Mouse (Mus musculus) neural tube, embryonic 14.5 days (tissue): ENCODE measurements at regions not wholly inside any gene's neighbourhood (a gene's known extent, or its start where the extent isn't known, plus 50 kb on each side); places are given as distances from the start of the nearest gene placed in this dataset.

Experiments
- ATAC-seq: fragments of 200-750 bp; cut with Nextera tagmentation; 2 replicates; pipeline ENCODE4 v1.8.0; 2017; ENCODE audit warnings: low read depth, mild to moderate bottlenecking, moderate TSS enrichment, moderate library complexity
- H3K27ac ChIP-seq: fragments of 300-500 bp; sonication (generic); 2 replicates; pipeline ENCODE4 v1.5.1; 2014; ENCODE audit warnings: low read depth, mild to moderate bottlenecking, control low read depth, low read length, moderate library complexity, mixed read lengths
- H3K27me3 ChIP-seq: fragments of 300-500 bp; sonication (generic); 2 replicates; pipeline ENCODE4 v1.6.1; 2014; ENCODE audit warnings: low read length; ENCODE audit not compliant: control insufficient read depth, insufficient read depth
- H3K36me3 ChIP-seq: fragments of 300-500 bp; sonication (generic); 2 replicates; pipeline ENCODE4 v1.6.1; 2014; ENCODE audit warnings: low read length, mixed read lengths; ENCODE audit not compliant: control insufficient read depth, insufficient read depth
- H3K4me1 ChIP-seq: fragments of 300-500 bp; sonication (generic); 2 replicates; pipeline ENCODE4 v1.6.1; 2014; ENCODE audit warnings: low read length; ENCODE audit not compliant: control insufficient read depth, insufficient read depth
- H3K4me2 ChIP-seq: fragments of 300-500 bp; sonication (generic); 2 replicates; pipeline ENCODE4 v1.6.1; 2014; ENCODE audit warnings: mild to moderate bottlenecking, low read depth, low read length, control low read depth
- H3K4me3 ChIP-seq: fragments of 300-500 bp; sonication (generic); 2 replicates; pipeline ENCODE4 v1.5.1; 2014; ENCODE audit warnings: low read depth, low read length, control low read depth, mixed read lengths
- H3K9ac ChIP-seq: fragments of 300-500 bp; sonication (generic); replicated peaks from 2 replicates; pipeline ENCODE4 v1.6.1; 2014; ENCODE audit warnings: low read depth, mild to moderate bottlenecking, control low read depth, low read length, mixed read lengths
- H3K9me3 ChIP-seq: fragments of 300-500 bp; sonication (generic); 2 replicates; pipeline ENCODE4 v1.6.1; 2016; ENCODE audit warnings: low read length; ENCODE audit not compliant: control insufficient read depth
- WGBS: fragments of 180-500 bp; shearing (Covaris S2); extraction: QIAGEN DNeasy Blood & Tissue Kit; methylation state at CpG from one replicate; pipeline ENCODE4 v1.1.7; 2014; 5-methylcytosine and 5-hydroxymethylcytosine counted together

DNA sequence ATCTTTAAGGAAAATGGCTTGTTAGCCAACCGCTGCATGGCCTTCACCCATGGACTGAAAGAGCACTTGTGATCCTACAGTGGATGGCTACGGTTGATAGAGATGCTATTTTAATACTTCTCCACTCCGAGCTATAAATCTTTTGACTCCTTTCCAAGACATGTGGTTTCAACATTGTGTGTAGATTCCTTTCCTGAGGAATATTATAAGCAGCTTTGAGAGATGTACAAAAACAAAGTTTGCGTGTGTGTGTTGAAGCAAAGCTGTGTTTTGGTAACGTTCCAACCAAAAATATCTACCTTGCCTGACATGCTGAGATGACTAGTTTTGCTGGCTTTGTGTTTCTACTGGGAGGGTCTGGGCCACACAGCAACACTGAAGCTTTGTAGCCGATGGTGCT, 83.0 kb downstream of the Zbtb18 start:
- no peak for ATAC-seq
- Histone ChIP-seq H3K4me2 (no peak overlapping the region), H3K27me3 (no peaks in the 10 kb centered on the region), H3K27ac (no peak overlapping the region), H3K4me3 (no peak overlapping the region), H3K4me1 (no peaks in the 10 kb centered on the region), H3K36me3 (no peaks in the 10 kb centered on the region), H3K9me3 (no peaks in the 10 kb centered on the region), H3K9ac (no peak overlapping the region)
- WGBS, result 83% methylated on average over 6 of the region's 6 CpGs

DNA sequence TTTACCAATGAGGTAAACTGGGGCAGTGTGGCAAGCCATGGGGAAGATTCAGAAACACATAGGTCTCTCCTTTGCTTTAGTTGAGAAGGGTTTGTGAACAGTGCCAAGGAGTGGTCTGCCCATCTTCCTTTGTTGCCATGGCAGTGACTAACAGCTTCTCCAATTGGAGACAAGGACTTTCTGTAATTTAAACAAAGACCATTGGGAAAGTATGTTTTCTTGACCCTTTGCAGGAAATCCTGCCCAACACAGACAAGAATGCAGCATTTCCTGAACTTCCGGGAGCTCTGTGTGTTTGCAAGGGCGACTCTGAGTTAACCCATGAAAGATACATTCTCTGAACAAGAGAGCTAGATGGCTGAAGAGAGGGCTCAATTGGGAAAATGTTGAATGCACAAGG, 89.6 kb downstream of the Zbtb18 start:
- no peaks in the 10 kb centered on the region for H3K27me3 ChIP-seq
- H3K27ac ChIP-seq, result no peak overlapping the region
- ATAC-seq, result no peak
- no peak overlapping the region for H3K9ac ChIP-seq
- no peaks in the 10 kb centered on the region for H3K9me3 ChIP-seq
- no peak overlapping the region for H3K4me2 ChIP-seq
- 76% methylated on average over 2 of the region's 2 CpGs for WGBS
- no peaks in the 10 kb centered on the region for H3K4me1 ChIP-seq
- H3K4me3 ChIP-seq, result no peak overlapping the region
- no peaks in the 10 kb centered on the region for H3K36me3 ChIP-seq

- Histone ChIP-seq H3K27ac (no peak overlapping the region), H3K9me3 (no peaks in the 10 kb centered on the region), H3K27me3 (no peaks in the 10 kb centered on the region), H3K4me2 (no peak overlapping the region), H3K9ac (no peak overlapping the region), H3K4me1 (no peaks in the 10 kb centered on the region), H3K36me3 (no peaks in the 10 kb centered on the region), H3K4me3 (no peak overlapping the region)
- no peak for ATAC-seq
- WGBS, result 83% methylated on average over 2 of the region's 2 CpGs
Observed at GRCm38 (mm10) chr1:177532656-177533055, 90.5 kb downstream of the Zbtb18 start.

DNA sequence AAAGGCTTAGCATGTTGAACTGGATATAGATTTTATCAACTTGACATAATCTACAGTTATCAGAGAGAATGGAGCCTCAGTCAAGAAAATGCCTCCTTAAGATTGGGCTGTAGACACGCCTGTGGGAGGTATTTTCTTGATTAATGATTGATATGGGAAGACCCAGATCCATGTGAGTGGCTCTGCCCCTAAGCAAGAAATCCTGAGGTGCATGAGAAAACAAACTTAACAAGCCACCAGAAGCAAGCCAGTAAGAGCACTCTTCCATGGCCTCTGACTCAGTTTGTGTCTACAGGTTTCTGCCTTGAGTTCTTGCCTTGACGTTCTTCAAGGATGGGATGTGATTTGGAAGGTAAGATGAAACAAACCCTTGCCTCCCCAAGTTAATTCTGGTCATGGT, 91.2 kb downstream of the Zbtb18 start:
- no peaks in the 10 kb centered on the region for H3K36me3 ChIP-seq
- ATAC-seq, result no peak
- H3K4me1 ChIP-seq, result no peaks in the 10 kb centered on the region
- H3K4me3 ChIP-seq, result no peak overlapping the region
- H3K9ac ChIP-seq, result no peak overlapping the region
- H3K27ac ChIP-seq, result no peak overlapping the region
- no peaks in the 10 kb centered on the region for H3K27me3 ChIP-seq
- H3K9me3 ChIP-seq, result no peaks in the 10 kb centered on the region
- no peak overlapping the region for H3K4me2 ChIP-seq
- 80% methylated on average over 2 of the region's 2 CpGs for WGBS

GRCm38 (mm10) chr1:177545031-177545735, 103.0 kb downstream of the Zbtb18 start:
- WGBS, result 88% methylated on average over 15 of the region's 15 CpGs
- no peak for ATAC-seq
- no peak overlapping the region for H3K9ac ChIP-seq

DNA sequence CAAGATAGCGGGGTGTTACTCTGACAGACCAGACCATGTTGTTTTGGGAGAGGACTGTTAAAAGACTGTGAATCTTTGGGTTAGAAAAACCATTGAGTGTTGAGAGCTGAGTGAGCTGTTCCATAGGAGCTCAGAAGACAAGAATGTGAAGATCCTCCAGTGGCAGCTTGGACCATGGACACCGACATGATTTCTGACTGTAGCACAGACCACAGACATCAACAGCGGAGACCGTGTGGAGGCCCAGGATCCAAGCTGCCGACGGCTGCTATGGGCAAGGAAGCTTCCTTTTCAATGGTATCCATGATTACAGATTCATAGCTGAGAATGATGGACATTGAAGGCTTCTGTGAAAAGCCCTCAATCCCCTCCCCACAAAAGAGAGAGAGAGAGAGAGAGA, 105.6 kb downstream of the Zbtb18 start:
- Histone ChIP-seq H3K4me1 (no peaks in the 10 kb centered on the region), H3K9me3 (no peaks in the 10 kb centered on the region), H3K4me3 (no peak overlapping the region), H3K27ac (no peak overlapping the region), H3K36me3 (no peaks in the 10 kb centered on the region), H3K4me2 (no peak overlapping the region), H3K27me3 (no peaks in the 10 kb centered on the region), H3K9ac (no peak overlapping the region)
- no peak for ATAC-seq
- 90% methylated on average over 6 of the region's 6 CpGs for WGBS

More at GRCm38 (mm10) chr1:177545031-177545735, 103.0 kb downstream of the Zbtb18 start:
- no peaks in the 10 kb centered on the region for H3K27me3 ChIP-seq
- H3K4me3 ChIP-seq, result no peak overlapping the region
- H3K27ac ChIP-seq, result no peak overlapping the region
- no peaks in the 10 kb centered on the region for H3K9me3 ChIP-seq
- no peaks in the 10 kb centered on the region for H3K4me1 ChIP-seq
- no peak overlapping the region for H3K4me2 ChIP-seq
- no peaks in the 10 kb centered on the region for H3K36me3 ChIP-seq

DNA sequence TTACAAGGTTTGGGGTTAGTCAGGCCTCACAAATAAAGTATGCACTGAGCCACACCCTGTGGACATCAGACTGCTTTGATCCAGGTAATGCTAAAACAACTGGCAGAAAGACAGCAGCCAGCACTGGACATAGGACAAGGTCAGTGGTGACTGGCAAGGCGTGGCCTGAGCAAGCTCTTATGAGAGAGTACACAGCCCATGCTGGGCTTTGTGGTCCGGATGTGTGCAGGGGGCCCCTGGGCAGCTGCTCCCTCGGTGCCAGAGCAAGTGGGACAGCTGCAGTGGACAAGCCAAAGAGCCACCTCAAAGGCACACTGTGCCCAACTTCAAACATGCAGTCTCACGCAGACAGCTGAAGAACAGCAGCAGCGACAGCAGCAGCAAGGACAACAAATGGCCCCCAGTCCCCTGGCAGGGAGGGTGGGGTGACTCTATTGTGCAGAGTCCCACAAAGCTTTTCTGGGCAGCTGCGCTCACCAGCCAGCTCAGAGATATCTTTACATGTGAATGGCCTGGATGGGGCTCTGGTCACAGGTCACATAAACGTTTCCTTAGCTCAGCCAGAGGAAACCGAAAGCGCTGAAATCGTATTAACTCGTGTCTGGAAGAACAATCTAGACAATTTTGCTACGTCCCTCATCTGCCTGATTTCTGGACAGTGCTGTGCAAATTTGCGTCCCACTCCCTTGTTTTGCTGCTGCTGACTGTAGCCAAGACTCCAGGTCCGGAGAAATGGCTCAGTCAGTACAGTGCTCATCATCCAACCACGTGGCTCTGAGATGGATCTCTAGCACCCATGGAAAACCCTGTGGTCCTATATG, 113.5 kb downstream of the Zbtb18 start:
- no peaks in the 10 kb centered on the region for H3K27me3 ChIP-seq
- 0 out of 2 replicates have a peak, but pooled peaks cover 4% of the 10 kb centered on the region for H3K4me1 ChIP-seq
- ATAC-seq, result peak; percentile 77
- H3K9me3 ChIP-seq, result no peaks in the 10 kb centered on the region
- H3K36me3 ChIP-seq, result no peaks in the 10 kb centered on the region
- H3K4me3 ChIP-seq, result no peak overlapping the region
- H3K27ac ChIP-seq, result no peak overlapping the region
- 8% methylated on average over 15 of the region's 15 CpGs for WGBS
- H3K4me2 ChIP-seq, result peak overlapping the region; percentile 31
- H3K9ac ChIP-seq, result no peak overlapping the region; the same call in 1 of the 2 replicates

DNA sequence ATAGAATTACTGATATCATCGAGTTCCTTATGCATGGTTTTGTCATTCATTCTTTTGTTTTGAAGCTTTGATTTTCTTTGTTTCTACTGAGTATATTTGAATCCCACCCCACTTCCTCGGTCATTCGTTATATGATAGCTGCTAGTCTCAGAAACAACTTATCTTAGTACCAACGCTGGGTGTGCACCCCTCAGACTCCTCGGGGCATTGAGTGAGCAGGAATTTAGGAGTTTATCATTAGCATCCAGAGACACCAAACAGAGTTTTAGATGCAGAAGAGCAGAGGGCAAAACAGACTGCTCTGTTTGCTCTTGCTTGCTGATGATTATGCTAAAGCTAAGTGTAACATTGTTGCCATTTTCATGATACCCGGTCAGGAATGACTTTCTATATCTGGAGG, 115.3 kb downstream of the Zbtb18 start:
- H3K27ac ChIP-seq, result no peak overlapping the region
- no peak overlapping the region for H3K4me3 ChIP-seq
- no peak overlapping the region for H3K4me2 ChIP-seq
- H3K9me3 ChIP-seq, result no peaks in the 10 kb centered on the region
- H3K36me3 ChIP-seq, result no peaks in the 10 kb centered on the region
- WGBS, result 73% methylated on average over 6 of the region's 6 CpGs
- peaks cover 8% of the 10 kb centered on the region; the same call in 1 of the 2 replicates for H3K4me1 ChIP-seq
- no peak for ATAC-seq
- H3K27me3 ChIP-seq, result no peaks in the 10 kb centered on the region
- H3K9ac ChIP-seq, result no peak overlapping the region

DNA sequence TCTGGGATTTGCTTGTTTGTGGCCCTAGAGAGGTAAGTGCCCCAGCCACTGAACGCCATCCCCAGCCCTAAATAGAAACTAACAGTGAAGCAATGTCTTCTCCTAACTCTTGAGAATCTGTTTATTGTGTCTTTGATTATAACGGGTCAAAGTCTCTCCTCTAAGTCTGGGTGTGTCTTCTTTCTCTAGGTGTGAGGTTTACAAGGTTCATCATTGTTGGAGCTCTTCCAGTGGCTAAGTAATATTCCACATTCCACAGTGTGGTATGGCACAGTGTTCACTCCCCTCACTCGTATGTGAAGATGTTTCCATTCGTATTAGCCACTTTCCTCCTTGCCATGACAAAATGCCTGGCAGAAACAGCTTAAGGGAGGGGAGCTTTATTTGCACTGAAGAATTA, 115.7 kb downstream of the Zbtb18 start:
- Histone ChIP-seq H3K9ac (no peak overlapping the region), H3K36me3 (no peaks in the 10 kb centered on the region), H3K9me3 (no peaks in the 10 kb centered on the region), H3K4me1 (peaks cover 8% of the 10 kb centered on the region; the same call in 1 of the 2 replicates), H3K4me2 (no peak overlapping the region), H3K27ac (no peak overlapping the region), H3K27me3 (no peaks in the 10 kb centered on the region), H3K4me3 (no peak overlapping the region)
- 46% methylated on average over 4 of the region's 4 CpGs for WGBS
- no peak for ATAC-seq
